Mouse (Mus musculus): ENCODE measurements around the gene 4933427D14Rik. TPM values are rescaled to one million over a fixed set of nuclear protein-coding genes. Genes with fewer than 3 reads are reported as not detected.

Gene 4933427D14Rik
- total RNA-seq, 1 experiment = 8.3 TPM

DNA sequence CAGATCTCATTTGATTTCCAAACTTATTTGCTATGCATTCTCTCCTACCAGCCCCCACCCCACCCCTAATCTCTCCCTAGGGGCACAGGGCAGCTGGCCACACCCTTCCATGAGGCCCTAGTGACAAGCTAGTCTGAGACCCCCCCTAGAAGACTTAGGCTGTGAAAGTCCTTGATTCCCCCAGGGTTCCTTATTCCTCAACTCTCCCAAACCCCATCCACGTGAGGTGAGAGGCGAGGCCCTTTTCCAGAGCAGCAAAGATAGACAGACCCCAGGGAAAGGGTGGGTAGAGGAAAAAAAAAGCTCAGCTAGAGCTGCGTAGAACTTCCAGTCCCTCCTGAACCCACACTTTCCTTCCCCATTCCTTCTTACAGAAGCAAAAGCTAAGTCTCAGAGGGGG, 76.4 kb downstream of the 4933427D14Rik start:
- no peak for TF ChIP-seq ZNF384 (IDR thresholded peaks at IDR 0.05; ENCODE audit: low read depth, low read length)
- no peak for TF ChIP-seq HCFC1 (IDR thresholded peaks at IDR 0.05; ENCODE audit: borderline replicate concordance, insufficient read depth, low read length)
- no peak for TF ChIP-seq CHD2 (IDR thresholded peaks at IDR 0.05; ENCODE audit: low read depth, low read length)
- TF ChIP-seq MAFK (IDR thresholded peaks at IDR 0.05; ENCODE audit: insufficient read depth, low read depth, low read length) = no peak
- no peak for TF ChIP-seq ZC3H11A (IDR thresholded peaks at IDR 0.05; ENCODE audit: borderline replicate concordance, low read depth, low read length)
- Histone ChIP-seq H3K9me3 (ENCODE audit: control insufficient read depth, insufficient read depth, low read depth, low read length) (no peaks in the 10 kb centered on the region), H3K9ac (ENCODE audit: insufficient read depth, low read depth, low read length, poor library complexity, severe bottlenecking) (no peak overlapping the region), H3K4me3 (ENCODE audit: insufficient read depth in 1 of 2, low read depth in 1 of 2, low read length in 2 of 2, poor library complexity in 1 of 2, severe bottlenecking in 1 of 2) (no peak overlapping the region), H3K4me1 (ENCODE audit: control insufficient read depth in 2 of 2, insufficient read depth in 2 of 2, low read length in 2 of 2, poor library complexity in 1 of 2) (peaks cover 0 to 15% of the 10 kb centered on the region in 2 experiments; a peak in 1 of 4 replicates), H3K27ac (ENCODE audit: insufficient read depth, low read depth, low read length, poor library complexity, severe bottlenecking) (no peak overlapping the region), H3K36me3 (ENCODE audit: control insufficient read depth, insufficient read depth, low read length, poor library complexity, severe bottlenecking) (no peaks in the 10 kb centered on the region)
- no peak for DNase-seq (ENCODE audit: low read depth, low spot score)
- in situ Hi-C loops (cut with MboI; ENCODE audit: low sequenced_read_pairs in 2 of 2, unreplicated experiment in 2 of 2) = no loop called here

DNA sequence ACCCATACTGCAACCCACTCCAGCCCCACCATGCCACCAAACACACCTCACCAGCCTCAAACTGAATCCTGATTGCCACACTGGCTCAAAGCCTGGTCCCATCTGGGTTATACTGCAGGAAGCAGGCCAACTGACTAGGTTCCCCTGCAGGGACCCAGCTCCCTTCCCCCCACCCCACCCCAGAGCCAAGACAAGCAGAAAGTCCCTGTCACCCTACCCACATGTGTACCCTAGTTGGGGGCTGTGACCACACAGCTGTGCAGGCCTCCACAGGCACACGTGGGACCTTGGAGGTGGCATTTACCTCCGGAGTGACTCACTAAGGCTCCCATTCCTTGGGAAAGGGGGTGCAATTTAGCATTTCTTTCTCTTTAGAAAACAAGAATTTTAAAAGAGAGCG, 76.8 kb downstream of the 4933427D14Rik start:
- no peak overlapping the region for H3K4me3 ChIP-seq (ENCODE audit: insufficient read depth in 1 of 2, low read depth in 1 of 2, low read length in 2 of 2, poor library complexity in 1 of 2, severe bottlenecking in 1 of 2)
- H3K27ac ChIP-seq (ENCODE audit: insufficient read depth, low read depth, low read length, poor library complexity, severe bottlenecking) = no peak overlapping the region
- H3K4me1 ChIP-seq (ENCODE audit: control insufficient read depth in 2 of 2, insufficient read depth in 2 of 2, low read length in 2 of 2, poor library complexity in 1 of 2) = peaks cover 0 to 15% of the 10 kb centered on the region in 2 experiments; a peak in 1 of 4 replicates
- H3K36me3 ChIP-seq (ENCODE audit: control insufficient read depth, insufficient read depth, low read length, poor library complexity, severe bottlenecking) = no peaks in the 10 kb centered on the region
- H3K9ac ChIP-seq (ENCODE audit: insufficient read depth, low read depth, low read length, poor library complexity, severe bottlenecking) = no peak overlapping the region
- no peak for DNase-seq (ENCODE audit: low read depth, low spot score)
- in situ Hi-C loops (cut with MboI; ENCODE audit: low sequenced_read_pairs in 2 of 2, unreplicated experiment in 2 of 2) = no loop called here
- H3K9me3 ChIP-seq (ENCODE audit: control insufficient read depth, insufficient read depth, low read depth, low read length) = no peaks in the 10 kb centered on the region
- no peak for TF ChIP-seq ZNF384 (IDR thresholded peaks at IDR 0.05; ENCODE audit: low read depth, low read length)
- no peak for TF ChIP-seq MAFK (IDR thresholded peaks at IDR 0.05; ENCODE audit: insufficient read depth, low read depth, low read length)
- no peak for TF ChIP-seq CHD2 (IDR thresholded peaks at IDR 0.05; ENCODE audit: low read depth, low read length)

- Histone ChIP-seq H3K36me3 (ENCODE audit: control insufficient read depth, insufficient read depth, low read length, poor library complexity, severe bottlenecking) (no peaks in the 10 kb centered on the region), H3K4me3 (ENCODE audit: insufficient read depth in 1 of 2, low read depth in 1 of 2, low read length in 2 of 2, poor library complexity in 1 of 2, severe bottlenecking in 1 of 2) (no peak overlapping the region), H3K9ac (ENCODE audit: insufficient read depth, low read depth, low read length, poor library complexity, severe bottlenecking) (no peak overlapping the region), H3K4me1 (ENCODE audit: control insufficient read depth in 2 of 2, insufficient read depth in 2 of 2, low read length in 2 of 2, poor library complexity in 1 of 2) (peaks cover 0 to 14% of the 10 kb centered on the region in 2 experiments; a peak in 1 of 4 replicates), H3K27ac (ENCODE audit: insufficient read depth, low read depth, low read length, poor library complexity, severe bottlenecking) (no peak overlapping the region), H3K9me3 (ENCODE audit: control insufficient read depth, insufficient read depth, low read depth, low read length) (no peaks in the 10 kb centered on the region)
- no peak for TF ChIP-seq CHD2 (IDR thresholded peaks at IDR 0.05; ENCODE audit: low read depth, low read length)
- TF ChIP-seq ZNF384 (IDR thresholded peaks at IDR 0.05; ENCODE audit: low read depth, low read length) = no peak
- DNase-seq (ENCODE audit: low read depth, low spot score) = no peak
- in situ Hi-C loops (cut with MboI; ENCODE audit: low sequenced_read_pairs in 2 of 2, unreplicated experiment in 2 of 2) = no loop called here
Observed at GRCm38 (mm10) chr11:72130021-72130420, 77.2 kb downstream of the 4933427D14Rik start.

DNA sequence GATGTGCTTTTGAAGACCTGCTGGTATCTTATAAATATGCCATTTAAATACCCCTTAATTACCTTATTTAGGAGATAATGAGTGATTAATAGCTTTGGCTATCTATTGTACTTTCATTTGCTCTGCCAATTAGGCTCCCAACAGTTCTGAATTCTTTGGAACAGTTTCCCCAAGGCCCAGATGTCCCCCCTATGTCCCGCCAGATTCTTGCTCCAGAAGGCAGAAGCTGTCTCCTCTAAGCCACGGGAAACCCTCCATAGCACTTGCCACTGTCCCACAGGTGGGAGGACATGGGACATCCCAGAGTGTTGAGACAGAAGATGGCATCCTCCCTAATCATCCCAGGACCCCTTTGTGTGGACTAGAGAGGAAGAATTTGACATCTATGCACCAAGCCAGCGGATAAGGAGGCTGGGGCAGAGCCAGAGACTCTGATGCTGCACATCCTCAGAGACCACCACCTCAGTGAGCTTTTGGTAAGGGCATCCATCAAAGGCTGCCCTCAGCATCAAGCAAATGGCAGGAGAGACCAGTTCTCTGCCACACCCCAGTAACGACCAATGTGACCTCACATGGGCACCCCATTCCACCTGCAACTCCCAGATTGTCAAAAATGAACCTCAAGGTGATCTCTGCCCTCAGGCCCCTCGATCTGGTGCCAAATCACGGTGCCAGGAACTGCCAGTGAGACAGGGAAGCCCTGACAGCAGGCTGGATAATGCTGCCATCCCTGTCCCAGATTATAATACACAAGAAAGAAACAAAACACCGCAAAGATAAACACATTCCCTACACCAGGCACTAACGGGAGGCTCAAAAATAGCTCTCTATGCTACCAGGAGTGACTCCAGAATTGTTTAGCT, 78.0 kb downstream of the 4933427D14Rik start:
- no peak overlapping the region for H3K9ac ChIP-seq (ENCODE audit: insufficient read depth, low read depth, low read length, poor library complexity, severe bottlenecking)
- peaks cover 0 to 11% of the 10 kb centered on the region in 2 experiments; a peak in 1 of 4 replicates for H3K4me1 ChIP-seq (ENCODE audit: control insufficient read depth in 2 of 2, insufficient read depth in 2 of 2, low read length in 2 of 2, poor library complexity in 1 of 2)
- H3K9me3 ChIP-seq (ENCODE audit: control insufficient read depth, insufficient read depth, low read depth, low read length) = no peaks in the 10 kb centered on the region
- H3K36me3 ChIP-seq (ENCODE audit: control insufficient read depth, insufficient read depth, low read length, poor library complexity, severe bottlenecking) = no peaks in the 10 kb centered on the region
- DNase-seq (ENCODE audit: low read depth, low spot score) = no peak
- no peak overlapping the region for H3K4me3 ChIP-seq (ENCODE audit: insufficient read depth in 1 of 2, low read depth in 1 of 2, low read length in 2 of 2, poor library complexity in 1 of 2, severe bottlenecking in 1 of 2)
- no peak for TF ChIP-seq HCFC1 (IDR thresholded peaks at IDR 0.05; ENCODE audit: borderline replicate concordance, insufficient read depth, low read length)
- no peak overlapping the region for H3K27ac ChIP-seq (ENCODE audit: insufficient read depth, low read depth, low read length, poor library complexity, severe bottlenecking)
- in situ Hi-C loops (cut with MboI; ENCODE audit: low sequenced_read_pairs in 2 of 2, unreplicated experiment in 2 of 2) = no loop called here

Data from ES-E14 (cell line).